Mouse (Mus musculus) heart, embryonic 16.5 days (tissue): ENCODE results near the gene Ptk7. TPM values are rescaled to one million over a fixed set of nuclear protein-coding genes. Genes with fewer than 3 reads are reported as not detected.
A peak's percentile ranks its signal among the peaks of the same experiment; 100 is the strongest.

Experiments
- ATAC-seq: fragments of 200-750 bp; cut with Nextera tagmentation; replicated peaks from 2 replicates; pipeline ENCODE4 v1.8.0; 2017; ENCODE audit warnings: moderate number of reproducible peaks; ENCODE audit not compliant: insufficient read depth, low FRiP score; ENCODE audit errors: extremely low read depth
- H3K27ac ChIP-seq: fragments of 300-500 bp; sonication (generic); 2 replicates; pipeline ENCODE4 v1.5.1; 2014; ENCODE audit warnings: mild to moderate bottlenecking, low read length, control low read depth, moderate library complexity
- H3K27me3 ChIP-seq: fragments of 300-500 bp; sonication (generic); 2 replicates; pipeline ENCODE4 v1.6.1; 2014; ENCODE audit warnings: low read length, mixed read lengths; ENCODE audit not compliant: control insufficient read depth, insufficient read depth
- H3K36me3 ChIP-seq: fragments of 300-500 bp; sonication (generic); 2 replicates; pipeline ENCODE4 v1.6.1; 2014; ENCODE audit not compliant: control insufficient read depth, insufficient read depth
- H3K4me1 ChIP-seq: fragments of 300-500 bp; sonication (generic); 2 replicates; pipeline ENCODE4 v1.6.1; 2014; ENCODE audit warnings: low read length, mixed read lengths; ENCODE audit not compliant: control insufficient read depth, insufficient read depth
- H3K4me2 ChIP-seq: fragments of 300-500 bp; sonication (generic); 2 replicates; pipeline ENCODE4 v1.6.1; 2014; ENCODE audit warnings: low read depth, mild to moderate bottlenecking, control low read depth, low read length
- H3K4me3 ChIP-seq: fragments of 300-500 bp; sonication (generic); 2 replicates; pipeline ENCODE4 v1.5.1; 2014; ENCODE audit warnings: mild to moderate bottlenecking, control low read depth, low read length
- H3K9ac ChIP-seq: fragments of 300-500 bp; sonication (generic); 2 replicates; pipeline ENCODE4 v1.6.1; 2014; ENCODE audit warnings: low read length, control low read depth
- H3K9me3 ChIP-seq: fragments of 300-500 bp; sonication (generic); replicated peaks from 2 replicates; pipeline ENCODE4 v1.6.1; 2016; ENCODE audit warnings: low read length; ENCODE audit not compliant: control insufficient read depth
- WGBS: fragments of 180-500 bp; shearing (Covaris S2); extraction: QIAGEN DNeasy Blood & Tissue Kit; methylation state at CpG from one replicate; pipeline ENCODE4 v1.1.7; 2014; 5-methylcytosine and 5-hydroxymethylcytosine counted together
- polyA plus RNA-seq: library from polyadenylated mRNA; unstranded; fragments of >200 nt; fragmentation: Nextera tagmentation; extraction: Ambion mirVana; gene quantifications from 2 replicates; pipeline ENCODE4 v1.2.1, GENCODE M21; 2015

The Ptk7 gene
- polyA plus RNA-seq, 1 experiment from 2014 or later = 37.6 TPM

DNA sequence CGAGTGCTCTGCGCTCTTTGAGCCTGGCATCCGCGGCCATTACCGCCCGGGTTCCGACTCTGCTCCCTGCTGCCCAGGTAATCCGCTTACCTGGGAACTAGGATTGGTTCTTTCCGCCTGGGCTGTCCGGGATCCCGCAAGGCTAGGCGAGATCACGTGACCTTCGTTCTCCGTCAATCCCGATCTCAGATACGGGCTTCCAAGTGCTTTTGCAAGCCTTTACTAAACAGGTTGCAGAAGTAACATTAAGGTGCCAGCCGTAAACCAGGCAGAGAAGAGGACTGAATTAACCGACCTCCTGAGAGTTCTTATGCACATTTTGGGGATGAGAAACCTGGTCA lies 17.0 kb upstream of the Ptk7 start:
- Histone ChIP-seq H3K27me3 (no peaks in the 10 kb centered on the region), H3K4me2 (peak overlapping the region; percentile 84), H3K9me3 (no peaks in the 10 kb centered on the region), H3K36me3 (peaks cover 11% of the 10 kb centered on the region; the same call in 1 of the 2 replicates), H3K4me1 (peaks cover 26% of the 10 kb centered on the region), H3K27ac (peak overlapping the region; percentile 73), H3K4me3 (peak overlapping the region; percentile 74), H3K9ac (peak overlapping the region; percentile 83)
- no peak; the same call in 1 of the 2 replicates for ATAC-seq
- WGBS = under 1% methylated on average over 19 of the region's 19 CpGs

DNA sequence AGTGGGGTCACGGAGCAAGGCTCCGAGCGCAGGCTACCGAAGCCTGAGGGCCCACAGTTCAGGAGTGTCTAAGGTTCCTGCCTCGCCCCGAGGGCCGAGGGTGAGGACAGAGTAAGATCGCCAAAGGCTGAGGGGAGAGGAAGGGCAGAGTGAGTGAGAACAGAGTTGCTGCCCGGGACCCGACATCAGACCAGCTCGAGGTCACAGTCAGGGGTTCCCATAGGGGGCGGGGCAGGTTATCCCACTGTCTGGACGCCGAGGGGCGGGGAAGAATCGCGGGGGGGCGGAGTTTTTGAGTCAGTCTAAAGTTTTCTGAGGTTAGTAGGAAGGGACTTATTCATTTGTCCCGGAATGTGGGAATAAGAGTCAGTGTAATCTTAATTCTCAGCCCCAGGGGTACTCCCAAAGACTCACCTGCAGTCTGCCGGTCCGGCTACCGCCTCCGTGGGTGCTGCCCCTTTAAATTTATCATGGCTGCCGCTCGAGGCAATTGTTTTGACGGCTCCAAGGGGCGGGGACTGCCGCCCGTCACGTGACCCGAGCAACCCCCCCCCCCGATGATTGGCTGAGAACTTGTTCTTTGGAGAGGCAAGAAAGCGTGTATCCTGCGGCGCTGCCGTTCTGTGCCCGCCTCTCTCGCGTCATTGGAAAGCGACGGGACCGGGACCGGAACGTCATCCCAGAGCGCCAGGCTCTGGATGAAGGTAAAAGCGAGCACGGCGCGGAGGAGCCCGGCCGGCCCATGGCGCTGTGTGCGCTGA lies 16.4 kb upstream of the Ptk7 start, which contains the start of the genes Klc4 and Mrpl2:
Gene Klc4 (minus strand): TSS at position 462 of the 761 bp plus-strand sequence.
Gene Mrpl2 (plus strand): TSS at position 669 of the 761 bp plus-strand sequence.
- peak; percentile 74 for ATAC-seq
- Histone ChIP-seq H3K27me3 (no peaks in the 10 kb centered on the region), H3K9me3 (no peaks in the 10 kb centered on the region), H3K36me3 (peaks cover 14% of the 10 kb centered on the region; the same call in 1 of the 2 replicates), H3K4me2 (peak within 1 kb of the TSS; percentile 84), H3K27ac (peak within 1 kb of the TSS; percentile 73), H3K4me3 (peak within 1 kb of the TSS; percentile 74), H3K4me1 (peaks cover 22% of the 10 kb centered on the region), H3K9ac (peak within 1 kb of the TSS; percentile 83)
- under 1% methylated on average over 53 of the region's 53 CpGs for WGBS

GRCm38 (mm10) chr17:46644916-46645475 lies 15.7 kb upstream of the Ptk7 start:
- Histone ChIP-seq H3K27me3 (no peaks in the 10 kb centered on the region), H3K4me3 (peak overlapping the region; percentile 74), H3K9ac (peak overlapping the region; percentile 78), H3K4me2 (peak overlapping the region; percentile 81), H3K27ac (peak overlapping the region; percentile 68), H3K4me1 (peaks cover 22% of the 10 kb centered on the region), H3K9me3 (no peaks in the 10 kb centered on the region), H3K36me3 (peaks cover 18% of the 10 kb centered on the region; the same call in 1 of the 2 replicates)
- 8% methylated on average over 10 of the region's 11 CpGs for WGBS
- no peak for ATAC-seq

GRCm38 (mm10) chr17:46644152-46644805 lies 15.0 kb upstream of the Ptk7 start:
- H3K27me3 ChIP-seq = no peaks in the 10 kb centered on the region
- H3K4me1 ChIP-seq = peaks cover 17% of the 10 kb centered on the region
- H3K36me3 ChIP-seq = peaks cover 18% of the 10 kb centered on the region; the same call in 1 of the 2 replicates
- 86% methylated on average over 12 of the region's 12 CpGs for WGBS
- no peaks in the 10 kb centered on the region for H3K9me3 ChIP-seq
- H3K4me3 ChIP-seq = peak overlapping the region; percentile 74; the same call in 1 of the 2 replicates
- peak overlapping the region; percentile 81 for H3K4me2 ChIP-seq
- no peak for ATAC-seq
- H3K27ac ChIP-seq = no peak overlapping the region
- H3K9ac ChIP-seq = peak overlapping the region; percentile 39; the same call in 1 of the 2 replicates

DNA sequence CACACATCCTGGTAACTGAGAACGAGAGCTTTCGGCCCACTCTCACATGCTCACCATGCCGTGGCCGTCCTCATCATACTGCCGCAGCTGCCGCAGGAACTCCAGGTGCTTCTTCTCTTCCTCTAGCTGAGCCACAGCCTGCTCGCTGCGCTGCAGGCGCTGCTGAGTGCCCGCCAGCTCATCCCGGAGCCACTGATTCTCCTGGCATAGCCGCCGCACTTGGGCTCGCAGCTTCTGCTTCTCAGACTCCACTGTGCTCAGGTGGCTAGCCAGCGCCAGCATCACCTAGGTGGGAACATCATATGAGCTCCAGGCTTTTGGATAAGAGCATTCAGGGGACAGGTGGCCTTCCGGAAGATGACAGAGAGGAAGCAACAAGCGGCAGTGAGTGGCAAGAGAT lies 12.8 kb upstream of the Ptk7 start:
- Histone ChIP-seq H3K4me3 (no peak overlapping the region), H3K4me1 (peaks cover 18% of the 10 kb centered on the region), H3K9ac (no peak overlapping the region), H3K27me3 (no peaks in the 10 kb centered on the region), H3K4me2 (no peak overlapping the region), H3K27ac (no peak overlapping the region), H3K9me3 (no peaks in the 10 kb centered on the region), H3K36me3 (peaks cover 13% of the 10 kb centered on the region; the same call in 1 of the 2 replicates)
- ATAC-seq = no peak
- WGBS = 89% methylated on average over 17 of the region's 17 CpGs

DNA sequence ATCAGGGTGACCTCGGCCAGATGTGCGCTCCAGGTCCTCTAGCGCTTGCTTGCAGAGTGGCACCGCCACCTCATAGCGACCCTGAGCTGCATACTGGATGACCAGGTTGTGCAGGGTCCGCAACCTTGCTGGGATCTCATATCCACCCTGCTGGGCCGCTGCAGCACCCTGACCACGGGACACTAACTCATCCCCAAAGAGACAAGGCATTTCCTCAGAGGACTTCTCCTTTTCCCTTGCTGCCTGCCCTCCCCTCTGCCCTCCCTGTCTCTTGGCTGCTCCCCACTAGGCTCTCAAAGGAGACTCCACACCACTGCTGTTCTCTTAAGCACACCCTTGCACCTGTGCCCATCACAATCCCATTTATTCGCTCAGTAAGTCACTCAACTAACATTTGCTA lies 10.6 kb upstream of the Ptk7 start:
- Histone ChIP-seq H3K4me3 (no peak overlapping the region), H3K27me3 (no peaks in the 10 kb centered on the region), H3K9ac (no peak overlapping the region), H3K4me2 (no peak overlapping the region), H3K27ac (no peak overlapping the region), H3K4me1 (peaks cover 12% of the 10 kb centered on the region), H3K9me3 (no peaks in the 10 kb centered on the region), H3K36me3 (peaks cover 13% of the 10 kb centered on the region; the same call in 1 of the 2 replicates)
- 75% methylated on average over 9 of the region's 9 CpGs for WGBS
- ATAC-seq = no peak

GRCm38 (mm10) chr17:46636831-46637523 lies 7.7 kb upstream of the Ptk7 start:
- Histone ChIP-seq H3K36me3 (peaks cover 17% of the 10 kb centered on the region), H3K27ac (no peak overlapping the region), H3K4me1 (peaks cover 6% of the 10 kb centered on the region), H3K4me2 (peak overlapping the region; percentile 53), H3K9me3 (no peaks in the 10 kb centered on the region), H3K4me3 (peak overlapping the region; percentile 18; the same call in 1 of the 2 replicates), H3K27me3 (no peaks in the 10 kb centered on the region), H3K9ac (peak overlapping the region; percentile 50)
- WGBS = 22% methylated on average over 15 of the region's 15 CpGs
- no peak for ATAC-seq

DNA sequence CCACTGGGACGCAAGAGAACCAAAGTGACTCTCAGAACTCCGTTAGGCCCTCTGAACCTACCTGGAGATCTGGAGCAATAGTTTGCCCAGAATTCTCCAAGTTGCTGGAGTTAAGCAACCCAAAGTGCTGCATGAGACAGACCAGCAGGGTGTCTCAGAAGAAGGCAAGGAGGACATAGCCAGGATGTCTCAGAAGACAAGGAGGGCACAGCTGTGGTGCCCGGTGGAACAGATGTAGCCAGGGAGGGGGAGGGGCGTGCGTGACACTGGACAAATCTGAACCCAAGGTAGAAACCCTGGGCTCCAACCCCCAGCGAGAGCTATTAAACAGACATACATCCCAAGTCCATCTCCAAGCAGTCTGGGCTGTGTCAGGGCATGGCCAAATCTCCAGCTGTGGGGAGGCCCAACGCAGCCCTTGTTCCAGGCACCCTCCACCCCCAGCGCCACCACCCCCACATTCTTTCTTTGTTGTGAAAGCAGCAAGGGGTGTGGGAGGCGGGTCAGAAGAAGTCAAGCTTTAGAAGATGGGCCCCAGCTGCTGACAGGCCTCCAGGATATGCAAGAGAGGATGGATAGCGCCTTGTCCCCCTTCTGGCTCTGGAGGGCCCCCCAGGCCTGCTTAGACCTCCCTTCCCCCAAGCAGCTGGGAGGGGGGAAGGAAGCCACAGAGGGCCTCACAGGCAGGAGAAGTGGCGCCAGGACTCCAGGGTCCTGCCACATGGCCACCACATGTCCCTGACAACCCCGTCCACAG lies 559 bp upstream of the Ptk7 start:
- ATAC-seq = peak; percentile 53
- Histone ChIP-seq H3K4me2 (peak overlapping the region; percentile 83), H3K9me3 (no peaks in the 10 kb centered on the region), H3K27ac (peak overlapping the region; percentile 95), H3K4me1 (peaks cover 34% of the 10 kb centered on the region), H3K27me3 (no peaks in the 10 kb centered on the region), H3K9ac (peak overlapping the region; percentile 98), H3K36me3 (peaks cover 11% of the 10 kb centered on the region), H3K4me3 (peak overlapping the region; percentile 95)
- WGBS = 13% methylated on average over 12 of the region's 12 CpGs
